Mouse (Mus musculus): ENCODE measurements at regions not wholly inside any gene's neighbourhood (a gene's known extent, or its start where the extent isn't known, plus 50 kb on each side); places are given as distances from the start of the nearest gene placed in this dataset.
A peak's percentile ranks its signal among the peaks of the same experiment; 100 is the strongest.

GRCm38 (mm10) chr5:74861297-74861696 lies 158.6 kb upstream of the Lnx1 start:
- Histone ChIP-seq H3K27me3 (replicated peaks; ENCODE audit: control insufficient read depth, insufficient read depth, low read length) (no peaks in the 10 kb centered on the region), H3K9me3 (ENCODE audit: control insufficient read depth, low read length) (no peaks in the 10 kb centered on the region), H3K9ac (ENCODE audit: low read depth, low read length) (no peak overlapping the region), H3K27ac (ENCODE audit: low read depth, low read length) (no peak overlapping the region), H3K4me2 (ENCODE audit: low read length) (no peak overlapping the region), H3K4me3 (ENCODE audit: low read length) (no peak overlapping the region), H3K36me3 (ENCODE audit: control insufficient read depth, insufficient read depth, low read length) (no peaks in the 10 kb centered on the region), H3K4me1 (ENCODE audit: control insufficient read depth, insufficient read depth, low read depth, low read length) (no peaks in the 10 kb centered on the region)
- 22% methylated on average over 2 of the region's 2 CpGs for WGBS
- ATAC-seq: 0 out of 2 replicates have a peak, but pooled peaks have one; percentile 14

- WGBS: 51% methylated on average over 5 of the region's 5 CpGs
- no peak for ATAC-seq
- no peaks in the 10 kb centered on the region for H3K27me3 ChIP-seq (replicated peaks; ENCODE audit: control insufficient read depth, insufficient read depth, low read length)
- no peaks in the 10 kb centered on the region for H3K36me3 ChIP-seq (ENCODE audit: control insufficient read depth, insufficient read depth, low read length)
- no peaks in the 10 kb centered on the region for H3K9me3 ChIP-seq (ENCODE audit: control insufficient read depth, low read length)
- H3K9ac ChIP-seq (ENCODE audit: low read depth, low read length): no peak overlapping the region
- no peak overlapping the region for H3K4me3 ChIP-seq (ENCODE audit: low read length)
- H3K27ac ChIP-seq (ENCODE audit: low read depth, low read length): no peak overlapping the region
- no peak overlapping the region for H3K4me2 ChIP-seq (ENCODE audit: low read length)
- no peaks in the 10 kb centered on the region for H3K4me1 ChIP-seq (ENCODE audit: control insufficient read depth, insufficient read depth, low read depth, low read length)
Measured at GRCm38 (mm10) chr5:74857861-74858260, 155.1 kb upstream of the Lnx1 start.

- H3K36me3 ChIP-seq (ENCODE audit: control insufficient read depth, insufficient read depth, low read length): no peaks in the 10 kb centered on the region
Measured at GRCm38 (mm10) chr5:74857161-74857560, 154.4 kb upstream of the Lnx1 start.

GRCm38 (mm10) chr5:74847824-74848223 lies 145.1 kb upstream of the Lnx1 start:
- no peak overlapping the region for H3K27ac ChIP-seq (ENCODE audit: low read depth, low read length)
- no peak overlapping the region for H3K4me2 ChIP-seq (ENCODE audit: low read length)
- no peaks in the 10 kb centered on the region for H3K4me1 ChIP-seq (ENCODE audit: control insufficient read depth, insufficient read depth, low read depth, low read length)
- H3K36me3 ChIP-seq (ENCODE audit: control insufficient read depth, insufficient read depth, low read length): no peaks in the 10 kb centered on the region
- H3K27me3 ChIP-seq (replicated peaks; ENCODE audit: control insufficient read depth, insufficient read depth, low read length): no peaks in the 10 kb centered on the region
- H3K9me3 ChIP-seq (ENCODE audit: control insufficient read depth, low read length): no peaks in the 10 kb centered on the region
- no peak overlapping the region for H3K9ac ChIP-seq (ENCODE audit: low read depth, low read length)
- 77% methylated on average over 6 of the region's 6 CpGs for WGBS
- no peak for ATAC-seq
- H3K4me3 ChIP-seq (ENCODE audit: low read length): no peak overlapping the region

More at GRCm38 (mm10) chr5:74857161-74857560, 154.4 kb upstream of the Lnx1 start:
- Histone ChIP-seq H3K9me3 (ENCODE audit: control insufficient read depth, low read length) (no peaks in the 10 kb centered on the region), H3K4me3 (ENCODE audit: low read length) (no peak overlapping the region), H3K4me1 (ENCODE audit: control insufficient read depth, insufficient read depth, low read depth, low read length) (no peaks in the 10 kb centered on the region), H3K4me2 (ENCODE audit: low read length) (no peak overlapping the region), H3K9ac (ENCODE audit: low read depth, low read length) (no peak overlapping the region), H3K27me3 (replicated peaks; ENCODE audit: control insufficient read depth, insufficient read depth, low read length) (no peaks in the 10 kb centered on the region), H3K27ac (ENCODE audit: low read depth, low read length) (no peak overlapping the region)
- 69% methylated on average over 11 of the region's 11 CpGs for WGBS
- ATAC-seq: no peak

GRCm38 (mm10) chr5:74846674-74847073 lies 144.0 kb upstream of the Lnx1 start:
- Histone ChIP-seq H3K4me1 (ENCODE audit: control insufficient read depth, insufficient read depth, low read depth, low read length) (no peaks in the 10 kb centered on the region), H3K9me3 (ENCODE audit: control insufficient read depth, low read length) (no peaks in the 10 kb centered on the region), H3K4me3 (ENCODE audit: low read length) (no peak overlapping the region), H3K27me3 (replicated peaks; ENCODE audit: control insufficient read depth, insufficient read depth, low read length) (no peaks in the 10 kb centered on the region), H3K9ac (ENCODE audit: low read depth, low read length) (no peak overlapping the region), H3K4me2 (ENCODE audit: low read length) (no peak overlapping the region), H3K36me3 (ENCODE audit: control insufficient read depth, insufficient read depth, low read length) (no peaks in the 10 kb centered on the region), H3K27ac (ENCODE audit: low read depth, low read length) (no peak overlapping the region)
- no peak for ATAC-seq
- WGBS: 91% methylated on average over 5 of the region's 5 CpGs

GRCm38 (mm10) chr5:74834401-74834800 lies 131.7 kb upstream of the Lnx1 start:
- Histone ChIP-seq H3K4me2 (ENCODE audit: low read length) (no peak overlapping the region), H3K27ac (ENCODE audit: low read depth, low read length) (no peak overlapping the region), H3K4me1 (ENCODE audit: control insufficient read depth, insufficient read depth, low read depth, low read length) (no peaks in the 10 kb centered on the region), H3K4me3 (ENCODE audit: low read length) (no peak overlapping the region), H3K36me3 (ENCODE audit: control insufficient read depth, insufficient read depth, low read length) (no peaks in the 10 kb centered on the region), H3K9me3 (ENCODE audit: control insufficient read depth, low read length) (no peaks in the 10 kb centered on the region), H3K27me3 (replicated peaks; ENCODE audit: control insufficient read depth, insufficient read depth, low read length) (no peaks in the 10 kb centered on the region), H3K9ac (ENCODE audit: low read depth, low read length) (no peak overlapping the region)
- no peak for ATAC-seq
- WGBS: 92% methylated on average over 2 of the region's 2 CpGs

- WGBS: 92% methylated on average over 4 of the region's 4 CpGs
- no peaks in the 10 kb centered on the region for H3K27me3 ChIP-seq (replicated peaks; ENCODE audit: control insufficient read depth, insufficient read depth, low read length)
- no peaks in the 10 kb centered on the region for H3K9me3 ChIP-seq (ENCODE audit: control insufficient read depth, low read length)
- H3K9ac ChIP-seq (ENCODE audit: low read depth, low read length): no peak overlapping the region
- H3K4me3 ChIP-seq (ENCODE audit: low read length): no peak overlapping the region
- no peaks in the 10 kb centered on the region for H3K36me3 ChIP-seq (ENCODE audit: control insufficient read depth, insufficient read depth, low read length)
- no peak overlapping the region for H3K27ac ChIP-seq (ENCODE audit: low read depth, low read length)
- no peaks in the 10 kb centered on the region for H3K4me1 ChIP-seq (ENCODE audit: control insufficient read depth, insufficient read depth, low read depth, low read length)
- H3K4me2 ChIP-seq (ENCODE audit: low read length): no peak overlapping the region
- ATAC-seq: no peak
Measured at GRCm38 (mm10) chr5:74833887-74834286, 131.2 kb upstream of the Lnx1 start.

- no peak overlapping the region for H3K4me2 ChIP-seq (ENCODE audit: low read length)
- no peak overlapping the region for H3K9ac ChIP-seq (ENCODE audit: low read depth, low read length)
- H3K4me1 ChIP-seq (ENCODE audit: control insufficient read depth, insufficient read depth, low read depth, low read length): no peaks in the 10 kb centered on the region
- H3K36me3 ChIP-seq (ENCODE audit: control insufficient read depth, insufficient read depth, low read length): no peaks in the 10 kb centered on the region
- H3K27ac ChIP-seq (ENCODE audit: low read depth, low read length): no peak overlapping the region
- no peaks in the 10 kb centered on the region for H3K27me3 ChIP-seq (replicated peaks; ENCODE audit: control insufficient read depth, insufficient read depth, low read length)
- H3K9me3 ChIP-seq (ENCODE audit: control insufficient read depth, low read length): no peaks in the 10 kb centered on the region
- ATAC-seq: no peak
- H3K4me3 ChIP-seq (ENCODE audit: low read length): no peak overlapping the region
- WGBS: 65% methylated on average over 7 of the region's 7 CpGs
Measured at GRCm38 (mm10) chr5:74832011-74832410, 129.3 kb upstream of the Lnx1 start.

- Histone ChIP-seq H3K36me3 (ENCODE audit: control insufficient read depth, insufficient read depth, low read length) (no peaks in the 10 kb centered on the region), H3K4me3 (ENCODE audit: low read length) (no peak overlapping the region), H3K9ac (ENCODE audit: low read depth, low read length) (no peak overlapping the region), H3K4me2 (ENCODE audit: low read length) (no peak overlapping the region), H3K27me3 (replicated peaks; ENCODE audit: control insufficient read depth, insufficient read depth, low read length) (no peaks in the 10 kb centered on the region), H3K4me1 (ENCODE audit: control insufficient read depth, insufficient read depth, low read depth, low read length) (no peaks in the 10 kb centered on the region), H3K27ac (ENCODE audit: low read depth, low read length) (no peak overlapping the region), H3K9me3 (ENCODE audit: control insufficient read depth, low read length) (no peaks in the 10 kb centered on the region)
- 84% methylated on average over 5 of the region's 5 CpGs for WGBS
- ATAC-seq: no peak
Measured at GRCm38 (mm10) chr5:74830646-74831045, 127.9 kb upstream of the Lnx1 start.

- no peak overlapping the region for H3K4me2 ChIP-seq (ENCODE audit: low read length)
- no peak overlapping the region for H3K27ac ChIP-seq (ENCODE audit: low read depth, low read length)
- no peaks in the 10 kb centered on the region for H3K27me3 ChIP-seq (replicated peaks; ENCODE audit: control insufficient read depth, insufficient read depth, low read length)
- H3K9ac ChIP-seq (ENCODE audit: low read depth, low read length): no peak overlapping the region
- no peaks in the 10 kb centered on the region for H3K4me1 ChIP-seq (ENCODE audit: control insufficient read depth, insufficient read depth, low read depth, low read length)
- no peaks in the 10 kb centered on the region for H3K36me3 ChIP-seq (ENCODE audit: control insufficient read depth, insufficient read depth, low read length)
- no peak overlapping the region for H3K4me3 ChIP-seq (ENCODE audit: low read length)
- ATAC-seq: no peak
- 92% methylated on average over 9 of the region's 9 CpGs for WGBS
- H3K9me3 ChIP-seq (ENCODE audit: control insufficient read depth, low read length): no peaks in the 10 kb centered on the region
Measured at GRCm38 (mm10) chr5:74829003-74829402, 126.3 kb upstream of the Lnx1 start.

All from hindbrain, embryonic 16.5 days (tissue).